Mouse (Mus musculus) yolk sac, embryonic 10.5 days (tissue): ENCODE data around the gene Nsg2.

Experiments
- DNase-seq: peaks from one replicate; pipeline ENCODE4 v3.0.0-alpha.2; 2017; ENCODE audit warnings: low spot score

Gene Nsg2

DNA sequence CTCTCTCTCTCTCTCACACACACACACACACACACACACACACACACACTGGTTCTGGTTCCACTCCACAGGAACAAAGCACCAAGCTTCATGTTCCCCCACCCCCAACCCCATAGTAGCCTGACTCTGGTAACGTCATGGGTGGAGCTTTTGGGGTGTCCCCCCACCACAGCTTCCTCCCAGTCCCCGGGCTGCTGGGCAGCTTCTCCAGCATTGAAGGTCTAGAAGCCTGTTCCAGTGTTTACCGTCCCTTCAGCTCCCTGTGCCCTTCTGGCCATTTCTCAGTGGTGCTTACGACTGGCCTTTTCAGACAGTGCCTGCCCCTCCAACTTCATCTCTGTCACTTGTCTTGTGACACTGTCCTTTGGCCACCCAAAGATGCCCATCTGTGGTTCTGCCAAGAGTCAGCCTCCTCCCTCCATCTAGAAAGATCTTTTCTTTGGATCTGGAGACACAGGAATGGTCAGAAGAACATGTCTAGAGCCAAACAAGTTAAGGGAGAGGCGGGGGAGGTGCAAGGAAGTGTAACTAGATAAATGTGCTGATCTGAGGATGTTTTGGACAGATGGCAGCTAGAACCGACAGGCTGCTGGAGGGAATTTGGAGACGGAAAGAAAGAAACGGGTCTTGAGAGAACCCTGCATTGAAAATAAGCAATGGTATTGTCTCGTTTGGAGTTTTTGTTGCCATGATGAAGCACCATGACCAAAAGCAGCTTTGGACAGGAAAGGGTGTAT, 11.8 kb downstream of the Nsg2 start:
- no peak for DNase-seq

GRCm38 (mm10) chr11:32013014-32013427, 12.8 kb downstream of the Nsg2 start:
- no peak for DNase-seq

- DNase-seq: no peak
Observed at GRCm38 (mm10) chr11:32013561-32013960, 13.3 kb downstream of the Nsg2 start.

- DNase-seq: no peak
Observed at GRCm38 (mm10) chr11:32018201-32018600, 17.9 kb downstream of the Nsg2 start.

GRCm38 (mm10) chr11:32020031-32020965, 20.0 kb downstream of the Nsg2 start:
- DNase-seq: no peak

DNA sequence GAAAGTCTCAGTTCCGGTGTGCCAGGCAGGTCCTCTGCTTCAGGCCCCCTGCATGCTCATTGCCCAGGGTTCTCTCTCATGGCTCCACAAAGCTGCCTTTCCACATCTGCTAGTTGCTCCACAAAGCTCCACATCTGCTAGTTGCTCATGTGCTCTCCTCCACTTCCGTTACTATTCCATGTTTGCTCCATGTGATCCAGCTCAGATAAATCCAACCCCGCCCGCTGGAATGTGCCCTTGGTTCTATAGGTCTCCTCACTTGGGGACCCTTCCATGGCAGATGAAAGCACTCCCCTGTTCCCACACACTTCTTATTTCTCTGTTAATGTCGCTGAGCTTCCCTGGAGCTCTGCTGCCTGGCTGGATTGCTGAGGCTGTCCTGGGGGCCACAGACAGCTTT, 26.4 kb downstream of the Nsg2 start:
- DNase-seq: no peak

GRCm38 (mm10) chr11:32027474-32028342, 27.4 kb downstream of the Nsg2 start:
- DNase-seq: no peak

- DNase-seq: no peak
Observed at GRCm38 (mm10) chr11:32028605-32029004, 28.3 kb downstream of the Nsg2 start.

GRCm38 (mm10) chr11:32029356-32029755, 29.1 kb downstream of the Nsg2 start:
- no peak for DNase-seq

- DNase-seq: no peak
Observed at GRCm38 (mm10) chr11:32031396-32031795, 31.1 kb downstream of the Nsg2 start.

DNA sequence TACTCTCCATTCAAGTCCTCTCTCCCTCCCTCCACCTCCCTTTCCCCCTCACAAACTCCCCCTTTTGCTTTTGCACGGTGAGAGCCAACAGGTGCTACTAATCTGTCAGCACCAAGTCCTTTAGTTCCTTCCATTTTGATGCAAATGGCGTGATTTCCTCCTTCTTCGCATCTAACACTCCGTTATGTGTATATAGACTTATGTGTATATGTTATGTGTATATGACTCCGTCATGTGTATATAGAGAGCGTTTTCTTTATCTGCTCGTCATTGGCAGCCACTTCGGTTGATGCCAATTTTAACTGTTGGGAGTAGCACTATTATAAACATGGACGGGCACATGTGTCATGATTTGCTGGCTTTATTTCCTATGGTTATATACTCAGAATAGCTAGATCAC, 31.8 kb downstream of the Nsg2 start:
- no peak for DNase-seq

DNA sequence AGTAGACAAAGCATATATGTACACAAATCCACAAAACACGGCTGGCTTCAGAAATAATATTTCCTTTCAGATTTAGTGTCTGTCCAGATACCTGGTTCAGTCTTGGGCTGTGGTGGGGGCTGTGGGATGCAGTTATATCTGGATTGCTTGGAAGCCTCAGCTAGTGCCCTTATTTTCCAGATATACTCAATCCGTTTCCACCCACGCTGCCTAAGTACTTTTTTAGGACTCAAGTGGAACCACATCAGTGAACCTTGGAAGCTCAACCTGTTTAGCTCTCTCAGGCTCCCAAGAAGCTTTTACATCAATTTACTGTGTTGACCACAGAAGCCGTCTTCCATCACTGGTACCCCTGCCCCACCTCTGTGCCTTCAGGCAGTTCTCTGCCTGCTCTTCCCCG, 35.6 kb downstream of the Nsg2 start:
- DNase-seq: no peak

GRCm38 (mm10) chr11:32039656-32040055, 39.4 kb downstream of the Nsg2 start:
- no peak for DNase-seq

- no peak for DNase-seq
Observed at GRCm38 (mm10) chr11:32057389-32057788, 57.1 kb downstream of the Nsg2 start.

DNA sequence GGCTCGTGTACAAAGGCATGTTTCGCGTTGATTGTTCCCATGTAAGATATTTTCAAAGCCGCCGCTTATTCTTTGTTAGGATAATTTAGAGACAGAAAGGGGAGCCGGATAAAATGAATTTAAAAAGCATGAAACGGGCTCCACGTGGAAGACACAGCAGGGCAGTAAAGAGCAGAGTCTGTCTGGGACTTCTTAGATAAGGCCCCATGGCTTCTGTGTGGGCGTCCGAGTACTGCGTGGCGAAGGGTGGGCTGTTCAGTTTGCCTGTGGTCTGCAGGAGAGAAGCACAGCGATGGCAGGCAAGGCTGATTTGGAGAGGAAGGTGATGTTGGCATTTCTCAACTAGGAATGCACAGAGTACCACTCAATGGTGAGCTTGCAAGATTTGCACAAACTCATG, 57.6 kb downstream of the Nsg2 start:
- DNase-seq: no peak

GRCm38 (mm10) chr11:32061020-32061419, 60.8 kb downstream of the Nsg2 start:
- DNase-seq: no peak

GRCm38 (mm10) chr11:32061874-32062273, 61.6 kb downstream of the Nsg2 start:
- no peak for DNase-seq

- DNase-seq: no peak
Observed at GRCm38 (mm10) chr11:32063775-32064510, 63.7 kb downstream of the Nsg2 start.

DNA sequence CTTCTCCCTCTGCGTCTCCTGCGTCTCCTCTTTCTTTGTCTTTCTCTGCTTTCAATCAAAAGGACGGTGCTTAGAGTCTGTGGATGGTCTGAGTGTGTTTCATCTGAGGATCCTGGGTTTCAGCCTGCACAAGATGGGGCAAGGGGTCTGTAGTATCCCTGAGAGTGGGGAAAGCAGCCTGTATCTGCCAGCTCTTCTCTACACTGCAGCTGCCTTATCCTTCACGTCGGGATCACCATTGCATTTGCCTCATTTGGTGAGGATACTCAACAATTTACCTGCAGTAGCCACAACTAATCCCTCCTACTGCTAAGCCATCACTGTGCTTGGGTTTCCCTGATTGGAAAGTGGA, 64.2 kb downstream of the Nsg2 start:
- DNase-seq: no peak

- no peak for DNase-seq
Observed at GRCm38 (mm10) chr11:32068736-32069490, 68.7 kb downstream of the Nsg2 start.

- no peak for DNase-seq
Observed at GRCm38 (mm10) chr11:32075163-32075562, 74.9 kb downstream of the Nsg2 start.
